Mouse (Mus musculus) liver, embryonic 14.5 days (tissue): Measurements from ENCODE around the gene Hipk4. TPM values are rescaled to one million over a fixed set of nuclear protein-coding genes. Genes with fewer than 3 reads are reported as not detected.

ENCODE experiments used
- ATAC-seq: fragments of 200-750 bp; cut with Nextera tagmentation; 2 replicates; pipeline ENCODE4 v1.8.0; 2017; ENCODE audit warnings: moderate number of reproducible peaks, mild to moderate bottlenecking, moderate library complexity; ENCODE audit not compliant: insufficient read depth
- DNase-seq, 3 experiments: peaks; one replicate each; pipeline ENCODE4 v3.0.0-alpha.2; 2012 to 2013; ENCODE audit warnings: low read depth in 3 of 3, low spot score in 3 of 3
- H3K27ac ChIP-seq: fragments of 300-500 bp; sonication (generic); 2 replicates; pipeline ENCODE4 v1.5.1; 2014; ENCODE audit warnings: moderate library complexity, mild to moderate bottlenecking, control low read depth, inconsistent platforms
- H3K27me3 ChIP-seq: fragments of 300-500 bp; sonication (generic); 2 replicates; pipeline ENCODE4 v1.6.1; 2014; ENCODE audit warnings: mild to moderate bottlenecking, low read length, moderate library complexity; ENCODE audit not compliant: control insufficient read depth, insufficient read depth
- H3K36me3 ChIP-seq: fragments of 300-500 bp; sonication (generic); replicated peaks from 2 replicates; pipeline ENCODE4 v1.6.1; 2014; ENCODE audit warnings: low read depth; ENCODE audit not compliant: control insufficient read depth, insufficient read depth
- H3K4me1 ChIP-seq, 2 experiments: fragments of 200-500 bp in 1 of 2; fragments of 300-500 bp in 1 of 2; sonication (generic) in 1 of 2; replicated peaks; 2 replicates each; pipeline ENCODE4 v1.6.1; 2012 to 2014; ENCODE audit warnings: antibody characterized with exemption in 1 of 2, inconsistent platforms in 1 of 2, low read length in 1 of 2; ENCODE audit not compliant: control insufficient read depth in 2 of 2, insufficient read depth in 2 of 2
- H3K4me2 ChIP-seq: fragments of 300-500 bp; sonication (generic); 2 replicates; pipeline ENCODE4 v1.6.1; 2014; ENCODE audit warnings: low read depth, mild to moderate bottlenecking, control low read depth, moderate library complexity
- H3K4me3 ChIP-seq, 2 experiments: fragments of 200-500 bp in 1 of 2; fragments of 300-500 bp in 1 of 2; sonication (generic) in 1 of 2; 2 replicates each; pipeline ENCODE4 v1.5.1; 2012 to 2014; ENCODE audit warnings: low read depth in 2 of 2, low read length in 2 of 2, mild to moderate bottlenecking in 2 of 2, control low read depth in 1 of 2, inconsistent platforms in 1 of 2, moderate library complexity in 1 of 2; ENCODE audit not compliant: insufficient read depth in 1 of 2
- H3K9ac ChIP-seq: fragments of 300-500 bp; sonication (generic); replicated peaks from 2 replicates; pipeline ENCODE4 v1.6.1; 2014; ENCODE audit warnings: mild to moderate bottlenecking, control low read depth, moderate library complexity
- H3K9me3 ChIP-seq: fragments of 300-500 bp; sonication (generic); 2 replicates; pipeline ENCODE4 v1.6.1; 2016; ENCODE audit warnings: low read length, mixed read lengths; ENCODE audit not compliant: control insufficient read depth
- CTCF ChIP-seq: IDR thresholded peaks from 2 replicates; pipeline ENCODE4 v1.5.1; 2016; ENCODE audit warnings: antibody characterized with exemption, low read depth, control low read depth
- EP300 ChIP-seq: IDR thresholded peaks from 2 replicates; pipeline ENCODE4 v1.6.1; 2016; ENCODE audit warnings: antibody characterized with exemption, low read depth
- WGBS: fragments of 180-500 bp; shearing (Covaris S2); extraction: QIAGEN DNeasy Blood & Tissue Kit; methylation state at CpG from one replicate; pipeline ENCODE4 v1.1.7; 2014; ENCODE audit not compliant: insufficient replicate concordance; 5-methylcytosine and 5-hydroxymethylcytosine counted together
- polyA plus RNA-seq, 2 experiments: library from polyadenylated mRNA; depleted of rRNA in 1 of 2; stranded (reverse) in 1 of 2; unstranded in 1 of 2; fragments of >200 nt; fragmentation: Nextera tagmentation in 1 of 2; extraction: Ambion mirVana in 1 of 2; gene quantifications; 2 replicates each; pipeline versions ENCODE4 v1.2.1 to v1.2.3; 2012 to 2014

Hipk4 gene
- polyA plus RNA-seq, 2 experiments = 0.49 TPM; not detected in 1

DNA sequence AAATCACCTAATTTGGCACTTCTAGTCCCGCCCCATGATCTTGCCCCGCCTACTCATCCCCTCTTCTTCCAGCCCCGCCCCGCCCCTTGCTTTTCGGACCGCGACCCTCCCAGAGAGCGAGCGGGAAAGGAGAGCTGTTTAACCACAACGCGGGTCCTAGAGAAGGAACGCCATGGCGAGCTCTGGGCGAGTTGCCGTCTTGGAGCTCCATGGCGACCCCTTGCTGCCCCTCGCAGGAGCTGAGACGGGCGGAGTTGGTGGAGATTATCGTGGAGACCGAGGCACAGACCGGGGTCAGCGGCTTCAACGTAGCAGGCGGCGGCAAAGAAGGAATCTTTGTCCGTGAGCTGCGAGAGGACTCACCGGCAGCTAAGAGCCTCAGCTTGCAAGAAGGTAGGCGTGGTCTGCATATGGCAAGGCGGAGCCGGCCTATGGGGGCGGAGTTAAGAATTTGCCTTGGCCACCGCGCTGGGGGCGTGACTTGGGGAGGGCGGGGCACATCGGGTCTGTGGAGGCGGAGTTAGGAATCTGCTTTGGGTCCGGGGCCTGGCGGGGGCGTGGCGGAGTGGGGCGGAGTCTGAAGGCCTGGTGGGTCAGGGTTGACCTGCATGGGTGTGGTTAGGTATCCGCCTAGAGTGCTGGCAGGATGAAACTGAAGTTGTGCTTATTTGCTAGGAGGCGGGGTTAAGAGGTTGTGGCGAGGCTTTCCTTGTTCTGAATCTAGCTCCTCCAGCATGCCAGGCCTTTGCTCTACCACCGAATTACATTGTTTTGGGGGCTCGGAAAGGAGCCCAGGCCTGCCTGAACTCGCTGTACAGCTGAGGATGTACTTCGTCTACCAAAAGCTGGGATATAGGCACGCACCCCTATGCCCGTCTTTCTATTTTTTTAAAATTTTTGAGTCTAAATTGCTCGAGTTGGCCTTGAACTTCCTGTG is 15.1 kb upstream of the Hipk4 start:
- Histone ChIP-seq H3K4me1 (peaks cover 10 to 12% of the 10 kb centered on the region in 2 experiments), H3K9ac (peak overlapping the region; percentile 84), H3K4me3 (peak overlapping the region; percentile 70 to 72), H3K36me3 (no peaks in the 10 kb centered on the region), H3K4me2 (peak overlapping the region; percentile 91), H3K27ac (peak overlapping the region; percentile 97), H3K9me3 (no peaks in the 10 kb centered on the region), H3K27me3 (no peaks in the 10 kb centered on the region)
- TF ChIP-seq CTCF (peak; percentile 42; the same call in 1 of the 2 replicates), EP300 (no peak)
- DNase-seq = peak; percentile 95 to 98 (median 95)
- under 1% methylated on average over 54 of the region's 54 CpGs for WGBS
- ATAC-seq = peak; percentile 93

DNA sequence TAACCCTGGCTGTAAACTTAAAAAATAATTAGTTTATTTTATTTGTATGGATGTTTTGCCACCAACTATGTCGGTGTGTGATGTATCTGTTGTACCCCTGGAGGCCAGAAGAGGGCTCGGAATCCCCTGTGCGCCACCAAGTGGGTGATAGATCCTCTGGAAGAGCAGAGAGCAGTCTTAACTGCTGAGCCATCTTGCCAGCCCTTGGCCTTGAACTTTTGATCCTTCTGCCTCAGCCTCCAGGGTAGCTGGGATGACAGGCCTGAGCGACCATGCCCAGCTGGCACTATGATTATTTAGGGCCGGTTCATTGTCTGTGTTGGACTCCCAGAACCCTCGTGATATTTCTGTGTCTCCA is 14.4 kb upstream of the Hipk4 start:
- 16% methylated on average over 6 of the region's 6 CpGs for WGBS

DNA sequence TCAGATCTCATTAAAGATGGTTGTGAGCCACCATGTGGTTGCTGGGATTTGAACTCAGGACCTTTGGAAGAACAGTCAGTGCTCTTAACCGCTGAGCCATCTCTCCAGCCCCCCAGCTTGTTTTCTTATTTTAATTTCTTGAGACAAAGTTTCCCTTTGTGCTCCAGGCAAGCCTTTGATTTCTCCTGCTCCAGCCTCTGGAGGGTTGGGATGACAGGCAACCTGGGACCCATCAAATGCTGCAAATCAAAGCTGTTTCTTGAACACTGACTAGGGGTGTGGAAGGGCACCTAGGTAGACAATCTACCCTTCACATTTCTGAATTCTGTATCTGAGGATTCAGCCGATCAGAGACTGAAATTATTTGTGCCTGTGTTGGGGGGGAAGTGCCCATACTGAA is 12.3 kb upstream of the Hipk4 start:
- 79% methylated on average over 2 of the region's 2 CpGs for WGBS
- Histone ChIP-seq H3K4me1 (peaks cover 10 to 12% of the 10 kb centered on the region in 2 experiments), H3K27me3 (no peaks in the 10 kb centered on the region), H3K9me3 (no peaks in the 10 kb centered on the region), H3K9ac (no peak overlapping the region), H3K27ac (no peak overlapping the region), H3K36me3 (no peaks in the 10 kb centered on the region), H3K4me2 (no peak overlapping the region), H3K4me3 (no peak overlapping the region)
- no peak for ATAC-seq
- DNase-seq = no peak
- TF ChIP-seq CTCF (no peak), EP300 (no peak)

More for the DNA sequence above, 14.4 kb upstream of the Hipk4 start:
- no peaks in the 10 kb centered on the region for H3K27me3 ChIP-seq
- DNase-seq = peak; percentile 71 to 74 (median 72)
- H3K36me3 ChIP-seq = no peaks in the 10 kb centered on the region
- peak overlapping the region; percentile 97 for H3K27ac ChIP-seq
- peak; percentile 81 for ATAC-seq
- H3K9ac ChIP-seq = peak overlapping the region; percentile 67
- H3K4me2 ChIP-seq = peak overlapping the region; percentile 91
- H3K9me3 ChIP-seq = no peaks in the 10 kb centered on the region
- peaks cover 10 to 12% of the 10 kb centered on the region in 2 experiments for H3K4me1 ChIP-seq
- TF ChIP-seq EP300 = peak; percentile 44; the same call in 1 of the 2 replicates
- TF ChIP-seq CTCF = peak; percentile 94
- peak overlapping the region; percentile 67 to 72; a peak in 3 of 4 replicates for H3K4me3 ChIP-seq

DNA sequence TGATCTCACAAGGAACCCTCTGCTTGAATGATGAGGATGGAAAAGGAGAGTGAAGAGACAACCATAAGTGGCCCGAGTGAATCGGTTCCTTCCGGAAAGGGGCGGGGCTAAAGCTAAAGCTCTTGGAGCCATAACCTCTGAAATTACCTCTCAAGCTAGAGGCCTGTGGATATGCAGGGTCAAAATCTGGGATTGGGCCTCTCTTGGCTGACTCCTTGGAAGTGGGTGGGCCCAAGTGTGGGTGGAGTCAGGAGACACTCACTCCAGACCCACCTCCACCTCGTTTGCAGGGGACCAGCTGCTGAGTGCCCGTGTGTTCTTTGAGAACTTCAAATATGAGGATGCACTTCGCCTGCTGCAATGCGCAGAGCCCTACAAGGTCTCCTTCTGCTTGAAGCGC is 8.1 kb upstream of the Hipk4 start:
- no peaks in the 10 kb centered on the region for H3K27me3 ChIP-seq
- H3K36me3 ChIP-seq = no peaks in the 10 kb centered on the region
- no peak for DNase-seq
- no peaks in the 10 kb centered on the region for H3K4me1 ChIP-seq
- no peak overlapping the region for H3K9ac ChIP-seq
- H3K4me2 ChIP-seq = no peak overlapping the region
- no peak overlapping the region for H3K4me3 ChIP-seq
- 73% methylated on average over 9 of the region's 9 CpGs for WGBS
- TF ChIP-seq EP300 (no peak), CTCF (no peak)
- ATAC-seq = peak; percentile 13; the same call in 1 of the 2 replicates
- no peak overlapping the region for H3K27ac ChIP-seq
- no peaks in the 10 kb centered on the region for H3K9me3 ChIP-seq

DNA sequence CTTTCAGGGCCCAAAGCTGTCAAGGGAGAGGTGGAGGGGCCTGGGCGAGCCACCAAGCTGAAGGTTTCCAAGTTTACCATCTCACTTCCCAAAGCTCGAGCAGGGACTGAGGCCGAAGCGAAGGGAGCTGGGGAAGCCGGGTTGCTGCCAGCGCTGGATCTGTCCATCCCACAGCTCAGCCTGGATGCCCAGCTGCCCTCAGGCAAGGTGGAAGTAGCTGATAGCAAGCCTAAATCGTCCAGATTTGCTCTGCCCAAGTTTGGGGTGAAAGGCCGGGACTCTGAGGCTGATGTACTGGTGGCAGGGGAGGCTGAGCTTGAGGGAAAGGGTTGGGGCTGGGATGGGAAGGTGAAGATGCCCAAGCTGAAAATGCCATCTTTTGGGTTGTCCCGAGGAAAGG is 4.8 kb upstream of the Hipk4 start:
- no peak for DNase-seq
- Histone ChIP-seq H3K4me1 (no peaks in the 10 kb centered on the region), H3K4me2 (no peak overlapping the region), H3K4me3 (no peak overlapping the region), H3K9ac (no peak overlapping the region), H3K9me3 (no peaks in the 10 kb centered on the region), H3K27me3 (no peaks in the 10 kb centered on the region), H3K27ac (no peak overlapping the region), H3K36me3 (no peaks in the 10 kb centered on the region)
- 66% methylated on average over 9 of the region's 9 CpGs for WGBS
- TF ChIP-seq EP300 (no peak), CTCF (no peak)
- ATAC-seq = no peak
